Mouse (Mus musculus): ENCODE data around the gene Nphp4. TPM values are rescaled to one million over a fixed set of nuclear protein-coding genes. Genes with fewer than 3 reads are reported as not detected.
A peak's percentile ranks its signal among the peaks of the same experiment; 100 is the strongest.

The Nphp4 gene
- polyA plus RNA-seq, 2 experiments: 2.2 to 4.6 TPM

DNA sequence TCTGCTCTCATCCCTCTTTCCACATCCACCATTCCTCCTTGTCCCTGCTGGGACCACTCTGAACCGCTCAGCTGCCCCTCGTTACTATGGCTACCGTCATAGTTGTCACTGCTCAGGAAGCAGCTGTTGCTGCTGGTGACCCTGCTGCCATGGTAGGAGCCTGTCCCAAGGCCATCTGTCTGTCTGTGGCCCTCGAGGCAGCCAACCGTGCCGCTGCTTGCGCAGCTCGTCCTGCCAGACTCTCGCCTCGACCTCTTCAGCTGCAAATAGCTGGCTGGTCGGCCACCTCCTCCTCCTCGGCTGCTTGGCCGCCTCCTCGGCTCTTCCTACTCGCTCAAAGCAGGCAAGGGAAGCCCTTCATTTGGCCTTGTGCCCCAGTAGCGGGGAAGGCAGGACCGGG lies 81.7 kb downstream of the Nphp4 start:
- Histone ChIP-seq H3K4me1 (ENCODE audit: control insufficient read depth, insufficient read depth, low read length) (peaks cover 8% of the 10 kb centered on the region; the same call in 1 of the 2 replicates), H3K4me2 (replicated peaks; ENCODE audit: low read depth, low read length, severe bottlenecking) (no peak overlapping the region), H3K27me3 (ENCODE audit: control insufficient read depth, insufficient read depth, low read length) (no peaks in the 10 kb centered on the region), H3K9me3 (ENCODE audit: control insufficient read depth, low read length) (no peaks in the 10 kb centered on the region), H3K27ac (replicated peaks; ENCODE audit: low read depth, low read length) (no peak overlapping the region), H3K9ac (ENCODE audit: low read depth, low read length, severe bottlenecking) (no peak overlapping the region), H3K36me3 (ENCODE audit: control insufficient read depth, insufficient read depth, low read length) (no peaks in the 10 kb centered on the region), H3K4me3 (replicated peaks; ENCODE audit: low read length) (no peak overlapping the region)
- ATAC-seq (ENCODE audit: low FRiP score, low read depth) (peak; percentile 77), DNase-seq (ENCODE audit: low spot score) (peak; percentile 36)
- 28% methylated on average over 17 of the region's 17 CpGs for WGBS
- no peak for TF ChIP-seq POLR2A (IDR thresholded peaks at IDR 0.05; ENCODE audit: borderline replicate concordance, extremely low read depth, insufficient read depth, insufficient read length)

DNA sequence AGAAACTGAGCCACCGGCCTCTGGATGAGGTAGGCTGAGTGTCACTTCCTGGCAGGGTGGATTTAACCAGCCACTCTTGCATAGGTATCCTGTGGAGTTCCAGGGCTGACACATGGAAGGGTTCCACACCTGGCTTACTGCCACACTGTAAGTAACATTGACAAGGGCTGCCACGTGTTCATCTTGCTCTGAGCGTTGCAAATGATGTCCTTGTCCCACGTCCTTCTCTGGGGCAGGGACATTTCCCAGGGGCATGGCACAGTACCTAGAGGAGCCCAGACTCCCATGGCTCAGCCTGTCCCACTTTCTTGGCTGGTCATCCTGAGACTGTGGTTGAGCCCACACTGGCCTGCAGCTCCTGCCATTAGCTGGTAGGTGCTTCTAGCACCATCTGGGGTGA lies 91.5 kb downstream of the Nphp4 start:
- Histone ChIP-seq H3K9me3 (ENCODE audit: control insufficient read depth, low read length) (no peaks in the 10 kb centered on the region), H3K36me3 (ENCODE audit: control insufficient read depth, insufficient read depth, low read length) (no peaks in the 10 kb centered on the region), H3K27ac (replicated peaks; ENCODE audit: low read depth, low read length) (no peak overlapping the region), H3K9ac (ENCODE audit: low read depth, low read length, severe bottlenecking) (no peak overlapping the region), H3K27me3 (ENCODE audit: control insufficient read depth, insufficient read depth, low read length) (no peaks in the 10 kb centered on the region), H3K4me2 (replicated peaks; ENCODE audit: low read depth, low read length, severe bottlenecking) (no peak overlapping the region), H3K4me3 (replicated peaks; ENCODE audit: low read length) (no peak overlapping the region), H3K4me1 (ENCODE audit: control insufficient read depth, insufficient read depth, low read length) (no peaks in the 10 kb centered on the region)
- no peak for TF ChIP-seq POLR2A (IDR thresholded peaks at IDR 0.05; ENCODE audit: borderline replicate concordance, extremely low read depth, insufficient read depth, insufficient read length)
- DNase-seq (ENCODE audit: low spot score) (no peak), ATAC-seq (ENCODE audit: low FRiP score, low read depth) (no peak)
- WGBS: 76% methylated on average over 4 of the region's 4 CpGs

DNA sequence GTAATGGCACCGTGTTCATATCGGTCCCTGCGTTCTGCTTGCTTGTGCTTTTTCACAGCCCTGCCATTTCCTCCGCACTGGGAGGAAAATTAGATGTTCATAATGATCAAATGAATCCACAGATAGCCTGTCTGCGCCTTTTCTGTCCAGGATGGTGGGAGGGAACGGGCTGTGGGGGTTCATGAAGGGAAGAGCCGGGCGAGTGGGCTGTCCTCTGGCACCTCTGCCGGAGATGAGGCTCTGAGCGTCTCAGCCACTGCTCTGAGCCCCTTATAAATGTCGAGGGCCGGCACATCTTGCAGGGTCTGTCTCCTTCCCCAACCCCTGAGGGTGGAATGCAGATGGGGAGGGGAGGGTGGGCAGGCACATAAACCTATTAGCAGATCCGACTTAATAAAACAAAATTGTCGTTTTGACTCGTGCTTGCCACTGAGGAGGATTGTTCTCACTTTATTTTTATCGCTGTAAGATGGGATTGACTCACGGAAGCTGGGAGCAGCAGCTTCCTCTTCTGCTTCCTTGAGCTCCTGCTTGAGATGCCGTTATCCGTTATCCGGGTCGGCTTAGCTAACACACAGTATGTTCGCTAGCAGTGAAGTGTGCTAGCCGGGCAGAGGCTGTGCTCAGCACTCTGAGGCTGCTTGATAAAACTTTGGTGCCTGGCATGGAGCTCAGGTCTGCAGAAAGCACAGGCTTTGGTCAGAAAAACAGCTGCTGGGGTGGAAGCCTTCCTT lies 92.3 kb downstream of the Nphp4 start:
- WGBS: 35% methylated on average over 23 of the region's 23 CpGs
- Histone ChIP-seq H3K27ac (replicated peaks; ENCODE audit: low read depth, low read length) (no peak overlapping the region), H3K4me2 (replicated peaks; ENCODE audit: low read depth, low read length, severe bottlenecking) (no peak overlapping the region), H3K4me1 (ENCODE audit: control insufficient read depth, insufficient read depth, low read length) (no peaks in the 10 kb centered on the region), H3K9ac (ENCODE audit: low read depth, low read length, severe bottlenecking) (no peak overlapping the region), H3K9me3 (ENCODE audit: control insufficient read depth, low read length) (no peaks in the 10 kb centered on the region), H3K4me3 (replicated peaks; ENCODE audit: low read length) (no peak overlapping the region), H3K36me3 (ENCODE audit: control insufficient read depth, insufficient read depth, low read length) (no peaks in the 10 kb centered on the region), H3K27me3 (ENCODE audit: control insufficient read depth, insufficient read depth, low read length) (no peaks in the 10 kb centered on the region)
- no peak for DNase-seq (ENCODE audit: low spot score)
- TF ChIP-seq POLR2A (IDR thresholded peaks at IDR 0.05; ENCODE audit: borderline replicate concordance, extremely low read depth, insufficient read depth, insufficient read length): no peak
- ATAC-seq (ENCODE audit: low FRiP score, low read depth): no peak

DNA sequence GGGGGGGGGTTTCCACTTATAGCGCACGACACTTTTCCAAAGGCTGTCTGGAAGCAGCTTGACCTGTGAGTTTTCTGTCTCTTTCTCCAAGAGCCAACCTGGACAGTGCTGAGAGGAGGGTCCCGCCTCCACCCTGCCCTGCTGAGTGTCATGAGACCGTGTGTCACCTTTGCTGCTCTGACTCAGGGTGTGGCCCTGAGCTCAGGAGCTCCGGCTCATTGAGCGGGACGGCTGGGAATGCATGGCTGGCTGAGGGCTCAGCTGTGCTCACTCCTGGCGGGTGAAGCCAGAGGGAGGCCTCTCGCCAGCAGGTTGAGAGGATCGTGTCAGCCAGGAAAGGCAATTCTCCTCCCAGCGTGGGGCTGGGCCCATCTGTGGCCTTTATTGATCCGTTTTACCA lies 97.8 kb downstream of the Nphp4 start:
- no peak overlapping the region for H3K9ac ChIP-seq (ENCODE audit: low read depth, low read length, severe bottlenecking)
- no peaks in the 10 kb centered on the region for H3K4me1 ChIP-seq (ENCODE audit: control insufficient read depth, insufficient read depth, low read length)
- 64% methylated on average over 12 of the region's 12 CpGs for WGBS
- H3K27me3 ChIP-seq (ENCODE audit: control insufficient read depth, insufficient read depth, low read length): no peaks in the 10 kb centered on the region
- H3K27ac ChIP-seq (replicated peaks; ENCODE audit: low read depth, low read length): no peak overlapping the region
- no peaks in the 10 kb centered on the region for H3K36me3 ChIP-seq (ENCODE audit: control insufficient read depth, insufficient read depth, low read length)
- no peaks in the 10 kb centered on the region for H3K9me3 ChIP-seq (ENCODE audit: control insufficient read depth, low read length)
- no peak for DNase-seq (ENCODE audit: low spot score)
- TF ChIP-seq POLR2A (IDR thresholded peaks at IDR 0.05; ENCODE audit: borderline replicate concordance, extremely low read depth, insufficient read depth, insufficient read length): no peak
- H3K4me3 ChIP-seq (replicated peaks; ENCODE audit: low read length): no peak overlapping the region
- ATAC-seq (ENCODE audit: low FRiP score, low read depth): no peak
- H3K4me2 ChIP-seq (replicated peaks; ENCODE audit: low read depth, low read length, severe bottlenecking): no peak overlapping the region

DNA sequence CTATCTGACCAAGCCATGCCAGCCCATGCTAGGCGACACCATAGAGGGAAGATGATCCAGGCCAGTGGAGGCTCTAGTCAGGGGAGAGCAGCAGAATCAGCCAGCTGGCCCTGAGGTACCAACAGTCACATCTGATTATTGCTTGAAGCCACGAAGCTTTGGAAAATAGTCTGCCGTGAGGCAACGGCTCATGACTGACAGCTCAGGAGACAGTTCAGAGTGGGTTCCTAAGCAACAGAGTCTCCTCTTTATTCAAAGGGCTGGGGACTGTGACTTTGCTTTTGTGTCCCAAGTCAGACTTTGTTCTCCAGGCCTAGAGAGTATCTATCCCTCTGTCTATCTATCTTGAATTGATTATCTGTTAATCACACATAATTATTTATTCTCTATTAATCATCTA lies 100.3 kb downstream of the Nphp4 start:
- H3K4me3 ChIP-seq (replicated peaks; ENCODE audit: low read length): no peak overlapping the region
- H3K9ac ChIP-seq (ENCODE audit: low read depth, low read length, severe bottlenecking): no peak overlapping the region
- no peaks in the 10 kb centered on the region for H3K9me3 ChIP-seq (ENCODE audit: control insufficient read depth, low read length)
- DNase-seq (ENCODE audit: low spot score) (no peak), ATAC-seq (ENCODE audit: low FRiP score, low read depth) (no peak)
- 83% methylated on average over 4 of the region's 4 CpGs for WGBS
- H3K4me2 ChIP-seq (replicated peaks; ENCODE audit: low read depth, low read length, severe bottlenecking): no peak overlapping the region
- TF ChIP-seq POLR2A (IDR thresholded peaks at IDR 0.05; ENCODE audit: borderline replicate concordance, extremely low read depth, insufficient read depth, insufficient read length): no peak
- H3K4me1 ChIP-seq (ENCODE audit: control insufficient read depth, insufficient read depth, low read length): no peaks in the 10 kb centered on the region
- no peaks in the 10 kb centered on the region for H3K36me3 ChIP-seq (ENCODE audit: control insufficient read depth, insufficient read depth, low read length)
- H3K27me3 ChIP-seq (ENCODE audit: control insufficient read depth, insufficient read depth, low read length): no peaks in the 10 kb centered on the region
- H3K27ac ChIP-seq (replicated peaks; ENCODE audit: low read depth, low read length): no peak overlapping the region
